Mouse (Mus musculus) cerebellum, adult 9-11 months (tissue): ENCODE results near the gene Meis2.

Experiments
- DNase-seq: peaks from one replicate; pipeline ENCODE4 v3.0.0; 2022

Meis2 gene

DNA sequence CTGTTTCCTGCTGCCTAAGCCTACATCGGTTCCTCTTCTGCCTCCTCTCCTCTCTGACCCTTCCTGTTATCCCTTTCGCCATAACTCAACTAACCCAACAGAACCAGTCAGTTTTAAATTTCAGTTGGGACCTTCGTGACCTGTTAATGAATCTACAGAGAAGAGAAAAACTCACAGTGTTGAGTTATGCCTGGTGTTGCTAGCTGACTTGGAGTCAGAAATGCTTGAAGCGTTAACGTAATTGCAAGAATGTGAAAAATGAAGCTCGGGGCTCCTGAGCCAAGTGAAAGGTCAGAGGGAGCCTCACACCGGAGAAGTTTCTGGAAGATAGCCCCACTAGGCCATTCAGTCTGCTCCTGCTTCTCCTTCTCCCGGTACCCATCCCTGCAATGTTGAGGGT is 18.3 kb downstream of the Meis2 start:
- DNase-seq, result no peak

DNA sequence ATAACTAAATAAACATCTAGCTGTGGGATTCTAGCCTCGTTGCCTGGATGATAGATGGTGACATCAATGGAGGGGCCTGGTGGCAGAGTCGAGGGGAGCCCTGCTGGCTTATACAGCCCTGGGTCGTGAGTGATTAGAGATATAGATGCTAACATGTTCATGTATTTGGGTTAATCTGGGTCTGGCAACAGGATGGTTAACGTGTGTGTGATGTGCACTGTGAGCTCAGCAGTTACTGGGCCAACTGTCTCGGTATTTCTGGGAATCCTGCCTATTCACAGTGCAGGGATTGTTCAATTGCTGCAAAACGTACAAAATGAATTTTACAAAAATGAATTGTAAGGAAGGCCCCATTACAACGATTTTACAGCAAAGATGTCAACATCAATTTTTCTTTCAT is 20.6 kb downstream of the Meis2 start:
- DNase-seq, result no peak

DNA sequence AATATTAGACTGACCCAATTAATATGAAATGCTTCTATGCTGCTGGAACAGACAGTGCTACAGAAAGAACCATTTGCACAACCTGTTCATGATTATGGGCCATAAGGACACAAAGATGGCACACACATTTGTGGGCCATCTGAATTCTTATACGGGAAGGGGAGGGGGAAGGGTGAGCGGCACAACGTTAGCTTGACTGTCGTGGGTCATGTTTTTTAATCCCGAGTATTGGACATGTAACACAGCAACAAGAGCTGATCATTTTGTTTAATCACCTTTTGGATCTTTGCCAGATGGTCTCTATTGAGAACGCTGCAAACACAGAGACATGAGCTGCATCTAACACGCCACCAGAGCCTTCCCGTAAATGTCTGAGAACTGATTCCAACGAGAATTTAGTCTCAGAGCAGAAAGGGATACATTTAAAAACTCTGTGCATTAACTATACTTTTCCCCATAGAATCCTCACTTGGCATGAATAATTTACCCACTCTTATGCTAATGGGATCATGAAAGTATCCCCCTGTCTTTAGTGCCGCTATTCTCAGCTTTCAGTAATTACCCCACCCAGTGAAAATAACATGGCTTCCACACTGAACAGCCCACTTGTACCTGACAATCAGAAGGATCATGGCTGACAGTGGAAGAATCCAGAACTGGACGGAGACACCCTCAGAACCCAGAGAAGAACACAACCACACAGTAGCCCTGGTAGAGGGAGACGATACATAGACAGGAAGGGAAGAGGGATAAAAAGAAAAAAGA is 22.5 kb downstream of the Meis2 start:
- DNase-seq, result no peak

DNA sequence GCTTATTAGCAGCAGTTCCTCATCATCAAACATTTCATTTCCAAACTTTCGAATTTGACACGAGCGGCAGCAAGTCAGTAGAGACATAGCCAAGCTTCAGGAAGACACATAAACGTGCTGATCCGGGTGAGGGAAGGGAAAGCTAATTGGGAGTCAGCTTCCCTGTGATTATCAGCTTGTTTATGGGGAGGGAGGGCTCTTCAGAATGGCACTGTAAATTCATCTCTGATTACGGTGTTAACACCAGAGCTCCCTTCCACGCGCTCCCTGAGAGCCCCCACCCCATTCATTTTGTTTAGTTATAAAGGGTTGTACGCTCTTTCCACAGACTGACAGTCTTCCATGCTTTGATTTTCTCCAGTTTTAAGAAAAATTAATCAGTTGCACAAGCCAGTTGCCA is 23.2 kb downstream of the Meis2 start:
- DNase-seq, result no peak

DNA sequence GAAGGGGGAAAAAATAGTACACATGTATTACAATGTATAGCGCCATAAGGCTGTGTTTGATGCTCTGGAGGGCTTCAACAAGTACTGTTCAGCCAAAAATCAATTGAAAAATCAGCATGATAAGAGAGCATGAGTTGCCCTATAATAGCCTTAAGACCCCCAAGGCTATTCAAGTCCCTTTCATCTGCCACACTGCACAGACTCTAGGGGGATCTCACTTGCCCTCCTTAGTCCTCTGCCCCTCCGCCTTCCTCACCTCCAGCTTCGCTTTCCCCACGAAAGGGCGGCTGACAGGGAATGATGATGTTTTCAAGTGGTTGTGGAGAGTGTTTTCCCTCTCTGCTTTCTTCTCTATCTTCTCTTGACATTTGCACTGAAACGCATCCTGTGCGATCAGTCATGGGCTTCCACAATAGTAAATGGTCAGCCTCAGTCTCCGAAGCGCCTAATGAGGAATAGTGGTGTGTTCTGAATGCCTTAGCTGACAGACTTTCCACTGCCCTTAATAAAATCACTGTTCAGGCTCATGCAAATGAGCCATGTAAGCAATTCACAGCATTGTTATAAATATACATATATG is 23.9 kb downstream of the Meis2 start:
- no peak for DNase-seq

DNA sequence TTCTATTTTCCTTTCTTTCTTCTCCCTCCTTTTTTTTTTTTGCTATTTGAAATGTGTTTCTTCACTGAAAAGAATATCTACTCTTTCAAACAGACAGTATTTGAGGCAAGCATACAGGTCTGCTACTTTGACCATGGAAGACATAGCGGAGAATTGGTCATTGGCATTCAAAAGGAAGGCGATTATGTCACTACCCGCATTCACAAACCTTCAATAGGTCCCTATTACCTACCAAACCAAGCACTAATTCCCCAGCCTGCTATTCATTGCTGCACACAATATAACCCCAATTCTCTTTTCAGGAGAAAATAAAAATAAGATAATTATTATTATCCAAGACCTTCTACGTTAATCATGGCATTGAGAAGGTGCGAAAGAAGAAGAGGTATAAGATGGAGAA is 30.3 kb downstream of the Meis2 start:
- DNase-seq, result no peak

DNA sequence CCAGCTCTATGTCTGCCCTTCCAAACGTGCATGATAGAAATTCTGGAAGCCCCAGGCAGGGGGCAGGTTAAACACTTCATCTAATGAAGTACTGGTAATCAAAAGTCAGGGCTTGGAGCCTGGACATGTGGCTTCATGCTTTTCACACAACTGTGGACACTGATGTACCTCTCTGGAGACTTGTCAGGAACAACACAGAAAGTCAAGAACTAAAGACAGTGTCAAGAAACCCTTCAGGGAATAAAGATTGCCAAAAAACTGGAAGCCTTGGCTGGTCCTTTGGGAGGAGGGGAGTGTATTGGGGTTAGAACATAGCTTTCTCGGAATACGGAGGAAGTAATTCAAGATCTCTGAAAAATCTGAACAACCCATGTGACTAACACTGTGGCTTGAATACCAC is 37.5 kb downstream of the Meis2 start:
- no peak for DNase-seq

DNA sequence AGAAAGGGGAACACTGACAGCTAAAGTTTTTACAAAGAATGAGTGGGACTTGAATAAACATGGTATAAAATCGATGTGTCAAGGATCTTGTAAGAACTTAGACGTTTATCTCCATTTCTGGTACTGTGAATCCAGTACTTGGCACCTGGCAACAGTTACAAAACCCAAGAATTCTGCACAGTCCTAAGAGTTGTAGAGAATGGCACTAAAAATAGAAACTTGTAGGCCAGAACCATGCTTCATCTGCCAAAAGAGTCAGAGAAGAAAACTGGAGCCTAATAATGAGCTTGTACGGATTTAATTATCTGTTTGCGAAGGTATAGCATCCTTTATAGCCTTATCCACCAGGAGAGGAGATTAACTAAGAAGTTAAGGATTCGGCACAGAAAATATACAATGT is 42.8 kb downstream of the Meis2 start:
- no peak for DNase-seq

DNA sequence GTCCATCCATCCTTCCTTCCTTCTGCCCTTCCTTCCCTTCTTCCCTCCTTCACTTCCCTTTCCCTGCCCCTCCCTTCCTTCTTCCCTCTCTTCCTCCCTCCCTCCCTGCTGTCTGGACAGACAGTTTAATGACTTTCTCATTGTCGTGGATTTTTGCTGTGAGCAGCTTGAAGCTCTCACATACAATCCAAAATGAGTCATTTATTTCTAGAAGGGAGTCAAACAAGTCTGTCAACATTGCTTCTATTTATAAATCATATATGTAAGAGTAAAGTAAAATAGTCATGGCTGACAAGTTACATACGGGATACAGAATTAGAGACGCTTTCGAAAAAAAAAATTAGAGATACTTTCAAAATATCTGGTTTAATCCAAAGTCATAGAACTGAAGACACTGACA is 43.7 kb downstream of the Meis2 start:
- DNase-seq, result no peak

DNA sequence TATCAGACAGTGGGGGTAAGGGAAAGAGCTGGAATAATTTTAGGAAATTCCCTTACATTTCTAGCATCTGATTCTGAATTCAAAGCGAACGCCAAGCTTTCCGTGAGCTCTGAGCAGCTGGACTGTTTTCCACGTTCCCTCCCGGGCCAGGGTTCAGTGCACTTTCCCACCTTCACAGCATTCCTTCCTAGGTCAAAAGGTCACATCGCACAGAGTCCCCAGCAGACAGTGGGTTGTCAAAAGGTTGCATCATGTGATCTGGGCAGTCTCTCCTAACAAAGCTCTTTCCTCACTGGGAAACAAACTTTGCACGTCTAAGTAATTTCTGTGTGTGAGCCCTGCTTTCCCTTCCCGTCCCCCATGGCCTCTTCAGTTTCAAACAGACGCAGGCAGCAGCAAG is 44.6 kb downstream of the Meis2 start:
- no peak for DNase-seq

DNA sequence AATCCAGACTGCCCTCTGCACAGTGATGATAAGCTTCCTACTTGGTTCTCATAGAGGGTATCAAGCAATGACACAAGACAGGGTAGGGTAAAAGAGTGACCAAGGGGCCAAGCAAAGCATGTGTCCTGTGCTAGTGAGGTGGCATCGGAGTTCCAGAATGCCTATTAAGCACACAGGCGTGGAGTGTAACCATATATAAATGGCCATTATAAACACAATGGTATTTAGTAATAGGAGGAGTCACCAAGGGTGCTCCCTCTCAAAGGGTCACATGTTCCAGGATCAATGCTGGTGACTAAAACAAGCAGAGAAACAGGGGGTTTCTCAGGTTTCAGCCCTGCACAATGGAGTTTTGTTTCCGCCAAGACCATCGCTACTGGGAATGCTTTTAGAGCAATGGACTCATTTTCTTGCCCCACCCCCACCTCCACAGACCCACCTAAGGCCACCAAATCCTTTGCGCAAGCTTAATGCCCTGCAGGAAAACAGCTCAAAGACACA is 45.1 kb downstream of the Meis2 start:
- no peak for DNase-seq

DNA sequence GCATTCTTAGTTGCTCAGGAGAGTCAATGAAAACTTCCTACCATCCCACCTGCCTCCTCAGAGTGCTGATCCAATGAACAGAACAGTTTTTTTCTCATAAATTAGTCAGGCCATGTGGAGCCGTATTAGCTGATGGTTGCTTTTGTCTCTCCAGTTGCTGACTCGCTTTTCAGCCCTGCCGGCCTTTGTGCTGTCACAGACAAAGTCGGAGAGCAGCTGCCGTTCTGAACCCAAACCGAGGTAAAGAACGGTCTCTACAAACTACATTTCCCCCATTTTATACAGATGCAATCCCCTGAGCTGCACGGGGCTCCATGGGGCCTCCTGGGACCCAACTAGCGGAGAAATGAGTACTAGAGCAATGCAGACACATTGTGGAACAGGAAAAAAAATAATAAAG is 45.7 kb downstream of the Meis2 start:
- DNase-seq, result no peak

DNA sequence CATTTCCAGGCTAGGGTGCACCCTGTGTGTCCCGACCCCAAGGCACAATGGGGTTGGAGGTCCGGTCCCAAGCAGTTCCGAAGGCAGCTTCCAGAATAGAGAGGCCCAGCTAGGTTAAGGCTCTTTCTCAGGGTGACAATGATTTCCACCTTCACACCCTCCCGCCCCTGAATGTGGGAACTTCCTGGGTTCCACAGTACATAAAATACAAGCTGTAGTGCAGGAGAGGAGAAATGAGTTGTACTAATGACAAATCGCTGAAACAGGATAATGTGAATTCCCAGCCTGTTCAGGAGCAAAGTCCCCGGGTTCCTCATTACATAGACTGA is 46.2 kb downstream of the Meis2 start:
- DNase-seq, result no peak

DNA sequence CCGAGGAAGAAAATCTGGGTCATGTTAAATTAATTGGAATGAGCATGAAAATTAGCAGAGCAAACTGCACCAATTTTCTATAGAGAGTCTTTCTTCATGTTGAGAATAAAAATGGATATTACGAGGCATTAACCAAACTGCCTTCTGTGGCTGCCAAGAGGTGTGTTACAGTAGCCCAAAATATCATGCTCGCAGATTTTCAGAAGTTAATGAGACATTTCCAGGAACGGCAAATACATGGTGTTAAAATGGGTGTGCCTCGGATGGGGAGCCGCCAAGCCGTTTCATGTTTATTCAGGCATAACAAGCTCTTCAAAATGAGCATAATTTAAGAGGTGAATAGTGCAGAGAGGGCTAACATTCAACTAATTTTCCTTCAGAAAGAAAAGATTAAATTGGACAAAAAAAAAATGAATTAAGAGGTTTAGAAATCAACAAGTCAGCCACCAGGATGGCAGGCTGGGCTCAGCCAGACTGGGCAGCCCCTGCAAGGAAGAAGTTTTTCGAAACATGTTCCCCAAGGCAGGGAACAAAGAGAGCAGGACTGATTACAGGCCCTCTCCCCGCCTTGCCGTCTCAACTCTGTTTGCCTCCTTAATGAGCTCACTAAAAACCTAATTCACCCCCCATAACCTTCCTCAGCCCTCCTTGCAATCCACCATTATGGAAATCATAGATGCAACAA is 46.7 kb downstream of the Meis2 start:
- DNase-seq, result no peak

DNA sequence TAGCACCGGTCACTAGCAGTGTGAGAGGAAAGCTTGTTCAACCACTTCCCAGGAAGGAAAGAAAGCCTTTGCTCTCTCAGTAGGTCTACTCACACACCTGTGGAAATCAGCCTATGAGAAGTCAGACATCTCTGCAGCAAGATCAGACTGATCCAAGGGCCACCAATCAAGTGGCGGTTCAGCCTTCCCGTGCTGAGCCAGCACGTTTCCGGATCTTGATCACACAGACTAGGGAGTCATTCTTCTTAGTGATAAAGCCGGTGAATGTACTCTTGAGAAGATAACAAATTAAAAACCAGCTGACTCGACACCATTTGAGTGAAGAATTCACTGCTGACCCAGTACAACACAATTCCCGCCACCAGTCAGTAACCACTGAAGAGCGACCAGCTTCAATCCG is 50.1 kb downstream of the Meis2 start:
- DNase-seq, result no peak

DNA sequence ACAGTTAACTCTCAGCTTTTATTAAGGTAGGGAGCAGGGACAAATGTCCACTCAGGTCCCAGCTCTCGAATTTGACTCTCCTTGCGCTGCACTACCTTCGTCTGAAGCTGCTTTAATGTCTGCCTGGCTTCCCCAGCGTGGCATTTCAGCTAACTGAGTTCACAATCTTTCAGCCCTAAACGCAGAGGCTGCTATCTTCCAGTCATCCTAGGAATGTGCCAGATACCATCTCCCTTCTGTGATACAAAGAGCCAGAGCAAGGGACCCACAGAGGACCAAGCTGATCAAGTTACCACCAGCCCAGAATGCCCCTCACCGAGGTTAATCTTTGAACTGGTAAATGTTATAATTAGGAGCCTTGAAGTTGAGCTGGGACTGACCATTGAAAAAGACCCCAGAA is 55.2 kb downstream of the Meis2 start:
- DNase-seq, result no peak

DNA sequence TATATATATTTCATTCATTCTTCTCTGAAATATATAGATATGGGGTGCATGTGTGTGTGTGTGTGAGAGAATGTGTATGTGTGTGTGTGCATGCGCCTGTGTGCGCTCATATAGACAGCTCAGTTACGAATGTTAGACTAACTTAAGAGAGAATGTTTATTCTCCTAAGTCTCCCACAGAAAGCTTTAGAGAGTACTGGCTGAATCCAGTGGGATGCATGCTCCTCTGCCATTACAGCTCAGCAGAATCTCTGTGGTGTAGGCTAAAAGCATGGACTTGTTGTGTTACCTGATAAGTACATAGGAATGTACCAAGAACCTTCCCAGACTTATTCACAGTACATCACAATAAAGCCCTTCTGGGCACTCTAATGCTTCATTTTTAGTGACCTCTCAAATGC is 55.6 kb downstream of the Meis2 start:
- DNase-seq, result no peak

DNA sequence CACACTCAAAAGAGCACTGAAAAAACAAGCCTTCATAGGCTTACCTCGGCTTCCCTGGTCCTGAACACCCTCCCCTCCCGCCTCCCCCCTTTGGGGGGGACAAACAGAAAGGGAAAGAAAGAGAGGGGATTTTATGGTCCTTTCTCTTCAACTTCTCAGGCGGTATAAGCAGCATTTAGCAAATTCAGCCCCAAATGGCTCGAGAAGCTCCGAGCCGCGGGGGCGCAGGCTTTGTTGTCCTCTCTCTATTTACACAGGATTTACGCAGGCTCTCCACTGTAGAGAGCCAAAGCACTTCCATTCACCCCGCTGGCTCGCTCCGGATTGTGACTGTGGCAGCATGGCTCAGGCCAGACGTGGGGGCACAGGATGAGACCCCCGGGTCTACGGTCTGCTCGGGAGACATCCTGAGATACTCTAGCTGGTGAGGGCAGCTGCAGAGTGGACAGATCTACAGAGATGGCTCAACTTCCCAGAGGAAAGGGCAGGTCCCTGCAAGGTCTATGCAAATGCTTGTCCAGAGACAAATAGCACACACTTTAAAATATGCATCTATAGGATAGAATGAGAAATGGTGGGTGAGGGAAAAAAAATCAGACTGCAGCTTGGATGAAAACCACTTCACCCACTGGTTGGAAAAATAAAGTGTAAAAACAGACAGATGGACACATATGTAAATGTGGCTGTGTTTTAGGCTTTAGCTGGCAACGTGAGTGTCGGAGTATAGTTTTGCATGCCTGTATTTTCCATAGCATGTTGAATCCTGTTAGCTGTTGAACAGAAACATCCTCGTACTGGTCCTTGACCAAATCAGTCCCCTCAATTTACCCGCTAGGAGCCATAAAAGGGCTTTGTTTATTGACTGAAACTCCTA is 56.3 kb downstream of the Meis2 start:
- no peak for DNase-seq

DNA sequence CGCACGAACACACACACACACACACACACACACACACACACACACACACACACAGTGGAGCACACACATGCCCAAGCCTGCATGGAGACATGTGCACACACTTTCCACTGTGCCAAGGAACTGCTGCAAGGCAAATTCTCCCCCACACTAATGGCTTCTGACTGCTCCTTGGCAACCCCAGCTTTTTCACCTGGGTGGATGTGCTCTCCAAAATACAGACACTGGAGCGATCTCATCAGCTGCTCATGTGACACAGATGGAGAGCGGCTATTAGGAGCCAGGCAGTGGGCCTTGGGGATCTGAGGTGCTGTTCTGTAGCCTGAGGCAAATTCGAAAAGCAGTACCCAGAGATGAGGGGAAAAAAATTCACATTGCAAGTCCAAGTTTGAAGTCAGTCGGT is 63.3 kb downstream of the Meis2 start:
- DNase-seq, result no peak

DNA sequence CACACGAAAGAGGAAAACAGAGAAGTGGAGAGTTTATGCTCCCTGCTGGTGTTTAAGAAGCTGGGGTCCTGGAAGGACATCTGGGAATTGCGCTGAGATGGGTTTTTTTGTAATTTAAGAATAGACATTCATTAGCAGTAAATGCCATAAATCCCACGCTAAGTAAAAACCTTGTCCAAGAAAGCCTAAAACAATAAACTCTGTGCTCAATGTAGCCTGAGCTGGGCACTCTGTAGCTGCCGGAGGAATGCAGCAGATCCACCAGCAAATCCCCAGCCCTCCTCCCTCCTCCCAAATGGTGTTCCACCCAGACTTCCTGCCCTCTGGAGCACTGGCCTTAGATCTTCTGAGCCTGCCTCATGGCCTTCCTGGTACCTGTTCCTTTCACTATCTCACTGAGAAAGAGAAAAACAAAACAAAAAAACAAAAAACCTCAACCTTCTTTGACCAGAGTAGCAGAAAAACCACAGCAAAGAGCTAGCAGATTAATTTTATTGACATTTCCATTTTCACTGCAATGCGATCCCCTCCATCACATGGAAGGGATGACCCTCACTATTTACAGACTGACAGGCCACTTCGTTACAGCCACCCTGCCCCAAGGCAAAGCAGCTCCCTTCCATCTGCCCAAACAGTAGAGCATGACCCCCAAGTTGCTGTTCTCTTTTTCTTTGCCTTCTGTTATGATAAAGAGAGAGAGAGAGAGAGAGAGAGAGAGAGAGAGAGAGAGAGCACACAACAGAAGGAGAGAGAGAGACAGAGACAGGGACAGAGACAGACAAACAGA is 64.1 kb downstream of the Meis2 start:
- DNase-seq, result no peak

DNA sequence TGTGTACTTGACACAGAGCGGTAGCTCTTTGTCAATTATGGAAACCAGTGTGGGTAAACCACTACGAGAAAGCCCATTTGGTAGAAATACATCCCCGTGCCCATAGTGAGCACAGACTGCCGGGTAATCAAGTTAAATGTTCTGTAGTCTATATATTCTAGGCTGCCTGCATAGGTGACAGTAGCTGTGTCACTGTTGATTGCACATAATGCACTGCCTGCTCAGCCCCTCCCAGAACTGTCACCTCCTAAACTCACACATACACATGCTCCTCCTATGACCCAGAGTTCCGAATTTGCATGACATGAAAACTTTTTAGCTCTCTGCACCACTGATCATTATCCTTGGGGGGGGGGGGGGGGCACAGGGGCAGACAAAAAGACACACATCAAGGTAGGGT is 65.1 kb downstream of the Meis2 start:
- DNase-seq, result no peak

DNA sequence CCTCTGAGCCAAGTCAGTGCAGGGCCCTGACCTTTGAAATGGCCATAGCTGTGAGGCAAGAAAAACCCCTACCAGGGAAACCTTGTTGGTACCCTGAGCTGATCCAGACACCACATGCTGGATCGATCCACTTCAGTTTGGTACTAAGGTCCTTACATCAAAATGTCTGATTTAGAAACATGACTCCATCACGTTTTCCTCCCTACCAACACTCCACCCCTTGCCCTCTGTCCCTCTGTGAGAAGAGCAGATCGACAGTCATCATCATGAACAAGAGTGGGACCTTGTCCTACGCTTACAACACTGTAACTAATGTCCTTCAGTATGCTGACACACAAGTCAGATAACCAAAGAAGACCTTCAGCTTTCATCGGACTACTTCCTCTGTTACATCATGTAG is 66.8 kb downstream of the Meis2 start:
- no peak for DNase-seq

DNA sequence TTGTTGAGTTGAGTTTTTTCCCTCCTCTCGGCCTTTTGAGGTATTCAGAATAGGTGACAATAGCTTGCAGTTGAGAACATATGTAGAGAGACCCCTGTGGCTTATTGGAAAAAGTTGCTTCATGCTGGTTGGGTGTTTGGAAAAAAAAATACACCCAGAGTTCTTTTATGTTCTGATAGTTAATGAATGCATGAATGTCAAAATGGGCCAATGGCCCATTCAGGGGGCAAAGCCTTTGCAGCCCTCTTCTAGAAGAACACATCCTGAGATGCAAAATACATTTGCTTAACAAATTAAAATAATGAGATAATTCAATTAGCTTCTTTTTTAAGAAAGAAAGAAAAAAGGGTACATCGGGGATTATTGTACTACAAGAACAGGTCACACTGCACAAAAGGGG is 69.2 kb downstream of the Meis2 start:
- no peak for DNase-seq
